Mouse (Mus musculus): ENCODE measurements around the gene Fmo5.

Gene Fmo5

DNA sequence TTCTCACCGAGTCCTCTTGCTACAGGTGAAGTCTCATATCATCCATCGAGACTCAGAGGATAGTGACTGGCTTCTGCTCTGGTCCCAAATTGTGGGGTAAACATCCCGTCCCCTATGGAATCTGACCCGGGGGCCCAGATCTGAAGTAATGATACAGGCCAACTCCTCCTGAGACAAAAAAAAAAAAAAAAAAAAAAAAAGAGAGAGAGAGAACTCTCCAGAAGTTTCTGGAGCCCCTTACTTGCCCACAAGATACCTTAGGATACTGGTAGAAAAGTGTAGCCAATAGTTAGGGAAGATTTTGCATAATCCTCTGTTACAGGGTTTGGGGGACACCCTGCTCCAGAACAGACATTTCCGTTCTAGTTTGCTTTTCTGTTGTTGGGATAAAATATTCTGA is 54.0 kb downstream of the Fmo5 start:
- TF ChIP-seq GATA4 (IDR thresholded peaks at IDR 0.05; ENCODE audit: insufficient replicate concordance, low read length) = no peak

DNA sequence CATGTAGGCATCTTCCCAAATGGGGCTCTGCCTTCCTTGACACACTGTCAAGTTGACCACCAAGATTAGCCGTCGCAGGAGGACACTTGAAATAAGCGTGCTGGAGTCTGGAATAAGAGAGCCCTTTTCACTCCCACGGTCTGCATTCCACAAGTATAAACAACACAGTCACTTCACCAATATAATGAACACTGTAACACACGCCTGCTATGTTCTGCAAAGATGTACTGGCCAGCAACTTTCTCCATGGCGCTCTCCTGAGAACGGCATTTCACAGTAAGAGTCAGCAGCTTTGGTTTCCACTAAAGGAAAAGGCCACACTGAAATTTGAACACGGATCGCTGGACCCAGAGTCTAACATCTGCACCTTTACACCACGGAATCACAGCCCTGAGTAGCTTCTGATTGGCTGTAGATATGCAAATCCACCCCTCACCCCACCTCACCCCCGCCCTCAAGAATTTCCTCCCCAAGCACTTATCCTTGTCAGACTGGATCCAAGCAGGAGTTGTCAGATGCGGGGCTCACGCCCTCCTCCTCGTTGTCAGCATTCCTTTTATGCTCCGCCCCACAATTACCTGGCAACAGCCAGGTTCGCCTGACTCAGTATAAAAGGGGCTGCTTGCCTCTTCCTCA is 55.1 kb downstream of the Fmo5 start:
- no peak for TF ChIP-seq GATA4 (IDR thresholded peaks at IDR 0.05; ENCODE audit: insufficient replicate concordance, low read length)

DNA sequence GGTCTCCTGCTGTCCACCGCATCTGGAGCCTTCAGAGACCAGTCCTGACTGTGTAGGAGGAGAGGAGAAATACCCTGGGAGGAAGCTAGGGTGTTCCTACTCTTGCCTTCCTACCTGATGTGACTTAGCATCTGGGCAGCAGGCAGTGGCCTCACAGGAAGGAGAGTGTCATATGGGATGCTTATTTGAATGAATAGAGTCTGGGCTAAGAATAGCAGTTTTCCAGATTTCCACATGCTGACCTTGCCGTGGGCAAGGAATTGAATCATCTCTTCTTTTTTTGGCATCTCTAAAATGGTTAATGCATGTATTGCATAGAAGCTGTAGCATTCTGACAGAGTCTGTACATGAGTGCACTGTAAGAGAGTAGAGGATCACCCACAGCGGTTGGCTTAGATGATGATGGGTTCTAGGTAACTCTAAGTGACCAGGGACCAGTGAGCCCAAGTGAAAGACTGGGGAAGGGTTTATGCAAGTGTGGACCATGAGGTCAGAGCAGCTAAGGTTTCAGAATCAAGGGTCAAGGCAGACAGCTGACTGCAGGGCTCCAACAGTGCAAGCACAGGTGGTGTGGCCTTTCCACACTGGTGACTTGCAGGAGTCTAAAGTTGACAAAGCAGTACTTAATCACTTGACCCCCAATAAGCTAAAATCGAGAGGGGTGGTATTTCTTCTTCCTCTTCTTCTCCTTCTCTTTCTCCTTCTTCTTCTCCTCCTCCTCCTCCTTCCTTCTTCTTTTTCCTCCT is 57.9 kb downstream of the Fmo5 start:
- no peak for TF ChIP-seq GATA4 (IDR thresholded peaks at IDR 0.05; ENCODE audit: insufficient replicate concordance, low read length)

DNA sequence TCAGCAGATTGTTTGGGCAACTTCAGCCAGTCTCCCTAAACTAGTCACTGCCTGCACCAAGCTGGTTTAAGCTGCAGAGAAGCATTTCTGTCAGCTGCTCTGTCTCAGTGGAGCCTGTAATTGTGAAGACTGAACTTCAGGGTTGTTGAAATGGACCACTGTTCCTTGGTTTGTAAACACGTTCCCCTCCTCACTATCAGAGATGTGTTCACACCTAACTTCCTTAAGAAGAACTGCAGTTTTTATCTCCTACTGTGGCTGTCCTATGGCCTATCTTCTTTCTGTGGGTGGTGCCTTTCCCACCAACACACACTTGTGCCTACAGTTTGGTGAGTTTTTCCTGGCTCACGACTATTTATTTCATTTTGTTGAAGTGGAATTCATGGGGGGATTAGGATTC is 60.7 kb downstream of the Fmo5 start:
- no peak for TF ChIP-seq GATA4 (IDR thresholded peaks at IDR 0.05; ENCODE audit: insufficient replicate concordance, low read length)

DNA sequence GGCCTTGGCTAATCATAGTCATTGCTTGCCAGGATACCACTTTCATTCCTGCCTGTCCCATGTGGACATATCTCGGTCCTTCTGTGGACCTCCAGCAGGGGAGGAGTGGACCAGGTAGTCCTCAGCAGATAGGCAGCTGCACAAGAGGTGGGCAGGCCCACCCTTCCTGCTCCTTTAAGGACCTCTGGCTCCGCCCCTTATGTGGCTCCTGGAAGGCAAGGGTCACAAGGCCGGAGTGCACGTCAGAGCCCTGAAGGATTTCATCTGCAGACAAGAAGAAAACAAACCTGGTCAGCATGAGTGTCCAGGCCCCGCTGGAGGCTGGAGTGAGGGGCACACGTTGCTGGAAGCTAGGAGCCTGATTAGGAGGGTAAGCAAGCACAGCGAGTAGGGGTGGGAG is 62.0 kb downstream of the Fmo5 start:
- no peak for TF ChIP-seq GATA4 (IDR thresholded peaks at IDR 0.05; ENCODE audit: insufficient replicate concordance, low read length)

DNA sequence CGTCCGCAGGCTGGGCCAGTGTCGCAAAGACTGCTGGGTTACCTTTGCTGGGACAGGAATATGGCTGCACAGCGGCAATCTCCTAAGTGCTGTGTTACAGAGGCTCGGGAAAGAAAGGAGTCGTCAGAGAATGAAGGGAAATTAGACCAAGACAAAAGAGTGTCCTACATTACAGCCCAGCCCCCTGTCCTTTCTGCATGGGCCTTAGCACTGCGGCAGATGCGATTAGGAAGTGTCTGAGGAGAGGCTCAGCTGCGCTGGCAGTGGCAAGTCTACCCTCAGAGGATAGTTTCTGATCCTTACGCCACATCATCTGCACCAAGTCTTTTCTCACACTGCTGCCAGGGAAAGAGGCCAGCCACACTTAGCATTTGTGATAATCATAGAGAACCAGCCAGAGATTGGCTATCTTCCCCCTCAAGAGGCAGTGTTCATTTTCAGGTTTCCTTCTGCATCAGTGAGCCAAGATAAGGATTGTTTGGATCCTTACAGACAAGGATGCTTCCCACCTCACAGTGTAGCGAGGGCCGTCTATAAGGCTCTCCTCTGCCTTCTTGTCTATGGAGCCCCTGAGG is 62.9 kb downstream of the Fmo5 start:
- no peak for TF ChIP-seq GATA4 (IDR thresholded peaks at IDR 0.05; ENCODE audit: insufficient replicate concordance, low read length)

DNA sequence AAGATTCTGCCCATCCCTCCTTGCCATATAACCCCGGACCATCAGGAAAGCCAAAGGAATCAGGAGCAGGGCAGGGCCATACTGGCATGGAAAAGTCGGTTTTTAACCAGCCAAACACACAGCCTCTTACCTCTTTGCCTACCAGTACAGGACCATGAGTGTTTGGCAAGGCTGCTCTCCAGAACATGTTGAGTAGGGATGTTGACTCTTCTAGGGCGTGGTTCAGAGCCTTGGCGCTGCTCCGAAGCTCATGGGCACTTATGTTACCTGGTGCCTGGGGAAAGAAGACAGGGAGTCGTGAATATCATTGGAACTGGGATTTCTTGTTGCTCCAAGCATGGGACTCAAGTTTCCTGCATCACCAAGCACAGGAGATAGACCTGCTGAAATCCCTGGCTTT is 65.2 kb downstream of the Fmo5 start:
- no peak for TF ChIP-seq GATA4 (IDR thresholded peaks at IDR 0.05; ENCODE audit: insufficient replicate concordance, low read length)

DNA sequence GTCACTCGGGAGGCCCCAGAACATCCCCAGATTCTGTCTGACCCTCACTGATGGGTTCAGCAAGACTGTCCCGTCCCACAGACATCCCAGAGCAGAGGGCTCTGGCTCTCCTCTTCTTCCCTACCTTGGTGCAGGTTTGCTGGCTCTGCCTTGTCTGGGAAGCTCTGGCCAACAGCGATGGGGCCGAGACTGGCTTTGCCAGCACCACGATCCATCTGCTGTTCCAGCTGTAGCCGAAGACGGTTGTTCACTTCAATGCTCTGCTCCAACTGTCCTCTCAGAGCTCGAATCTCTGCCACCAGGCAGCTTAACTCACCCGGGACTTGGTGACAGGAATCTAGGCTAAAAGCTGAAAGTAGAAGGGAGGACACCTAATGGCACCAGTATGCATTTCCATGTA is 68.3 kb downstream of the Fmo5 start:
- TF ChIP-seq GATA4 (IDR thresholded peaks at IDR 0.05; ENCODE audit: insufficient replicate concordance, low read length) = no peak

DNA sequence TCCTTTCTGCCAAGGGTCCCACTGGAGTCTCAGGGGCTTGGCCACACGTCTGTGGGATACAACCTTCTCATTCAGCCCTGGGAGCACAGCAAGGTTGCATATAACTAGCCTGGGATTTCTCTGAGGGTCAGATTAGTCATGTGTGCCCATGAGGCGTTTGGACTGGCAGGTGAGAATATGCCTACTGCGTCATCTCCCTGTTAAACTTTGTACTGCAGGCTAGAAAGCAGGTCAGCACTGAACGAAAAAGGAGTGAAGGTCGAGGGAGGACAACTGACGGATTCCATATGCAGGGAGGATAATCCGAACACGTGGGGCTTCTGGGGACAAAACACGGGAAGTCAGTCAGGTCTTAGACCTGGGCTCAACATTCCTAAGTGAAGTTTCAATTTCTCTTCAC is 68.7 kb downstream of the Fmo5 start:
- no peak for TF ChIP-seq GATA4 (IDR thresholded peaks at IDR 0.05; ENCODE audit: insufficient replicate concordance, low read length)

DNA sequence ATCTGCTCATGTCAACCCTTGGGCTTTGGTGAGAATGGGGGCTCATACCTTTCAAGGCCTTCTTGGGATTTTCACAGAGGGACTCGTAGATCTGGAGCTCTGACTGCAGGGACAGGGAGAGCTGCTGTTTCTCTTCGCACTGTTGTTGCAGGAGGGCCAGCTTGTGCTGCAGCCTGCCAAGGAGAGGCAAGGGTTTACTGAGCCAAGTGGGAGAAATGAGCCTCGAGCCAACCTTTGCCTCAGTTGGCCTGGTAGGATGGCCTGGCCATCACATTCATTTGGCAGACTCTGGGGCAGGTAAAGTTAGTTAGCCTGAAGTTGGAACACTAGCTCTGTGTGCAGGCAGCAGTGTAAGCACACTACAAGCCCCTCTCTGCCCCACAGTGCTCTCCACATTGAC is 70.5 kb downstream of the Fmo5 start:
- no peak for TF ChIP-seq GATA4 (IDR thresholded peaks at IDR 0.05; ENCODE audit: insufficient replicate concordance, low read length)

DNA sequence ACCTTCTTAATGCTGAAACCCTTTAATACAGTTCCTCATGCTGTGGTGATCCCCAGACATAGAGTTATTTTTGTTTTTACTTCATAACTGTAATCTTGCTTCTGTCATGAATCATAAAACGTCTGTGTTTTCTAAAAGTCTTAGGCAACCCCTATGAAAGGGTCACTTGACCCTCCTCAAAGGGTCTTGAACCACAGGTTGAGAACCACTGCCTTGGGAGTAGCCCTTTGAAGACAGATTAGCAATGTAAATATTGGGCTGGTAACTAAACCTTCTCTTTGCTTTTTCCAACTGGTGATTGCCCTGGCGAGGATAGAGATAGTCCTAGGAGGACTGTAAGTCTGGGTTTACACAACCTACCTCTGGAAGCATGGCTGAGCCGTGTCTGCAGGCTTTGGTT is 72.6 kb downstream of the Fmo5 start:
- no peak for TF ChIP-seq GATA4 (IDR thresholded peaks at IDR 0.05; ENCODE audit: insufficient replicate concordance, low read length)

DNA sequence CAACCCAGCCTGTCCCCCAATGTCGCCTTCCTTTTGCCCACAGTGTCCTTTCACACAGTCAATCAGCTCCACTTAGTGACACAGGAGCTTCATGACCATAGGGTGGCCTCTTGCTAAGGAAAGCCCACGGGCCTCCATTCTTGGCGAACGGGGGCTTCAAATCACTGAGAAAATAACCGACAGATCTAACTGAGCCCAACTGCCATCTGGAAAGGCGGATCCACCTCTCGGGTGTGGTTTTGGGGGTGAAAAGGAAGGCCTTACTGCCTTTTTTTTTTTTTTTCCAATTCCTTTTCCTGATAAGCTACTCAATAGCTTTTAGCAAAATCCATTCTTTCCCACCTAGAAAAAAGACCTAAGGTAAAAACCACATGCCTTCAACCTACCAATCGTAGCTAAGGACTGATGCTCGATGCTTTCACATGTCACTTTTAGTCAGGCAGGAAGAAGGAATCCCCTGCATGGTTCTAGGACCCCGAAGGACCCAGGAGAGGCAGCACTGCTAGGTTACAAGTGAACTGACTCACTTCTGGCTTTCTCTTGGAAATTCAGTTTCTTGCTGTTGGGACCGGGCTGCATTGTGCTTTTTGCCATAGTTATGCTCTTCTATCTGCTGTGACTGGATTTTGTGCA is 74.0 kb downstream of the Fmo5 start:
- TF ChIP-seq GATA4 (IDR thresholded peaks at IDR 0.05; ENCODE audit: insufficient replicate concordance, low read length) = no peak
